In the genomic region with DNA sequence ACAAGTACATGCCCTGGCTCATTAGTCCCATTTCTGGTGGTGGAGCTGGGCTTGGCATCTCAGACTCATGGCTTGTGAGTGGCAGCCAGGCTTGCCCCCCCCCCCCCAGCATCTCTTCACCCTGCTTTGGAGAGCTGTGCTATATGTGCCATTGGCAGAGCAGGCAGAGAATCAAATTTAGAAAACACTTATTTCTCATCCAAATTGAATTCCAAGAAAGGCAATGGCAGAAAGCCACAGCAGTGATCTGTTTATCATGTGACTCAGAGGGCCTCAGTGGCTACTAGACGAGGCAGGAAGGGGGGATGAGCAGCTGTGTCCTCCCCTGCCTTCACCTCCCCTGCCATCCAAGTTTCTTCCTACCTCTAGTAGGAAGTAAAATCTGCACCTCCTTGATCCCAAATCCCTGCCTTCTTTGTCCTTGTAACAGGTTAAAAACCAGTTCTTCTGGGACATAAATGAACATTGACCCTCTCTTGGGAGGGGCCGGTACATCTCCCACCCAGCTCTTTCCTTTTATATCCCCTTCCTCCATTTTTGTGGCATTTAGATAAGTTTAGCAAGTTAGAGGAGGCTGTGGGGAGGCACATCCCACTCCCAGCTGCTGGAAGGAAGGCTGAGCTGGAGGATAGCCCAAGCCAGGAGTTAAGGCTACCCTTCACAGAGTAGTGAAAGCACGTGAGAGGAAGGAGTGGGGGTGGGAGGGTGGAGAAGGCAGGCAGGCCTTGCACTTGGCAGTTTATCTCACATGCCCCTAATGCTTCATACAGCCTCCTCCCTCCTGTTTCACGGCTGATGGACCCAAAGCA, we compare ENCODE assay signal across 11 mouse cellular contexts.
DNase-seq lines count a peak whose midpoint lies in the region; ATAC-seq and TF ChIP-seq lines count a peak whose summit lies in the region.
"Had no signal": no experiment of that assay in that cellular context is flagged by ENCODE, and none has a peak within 500 bp of the region (broad histone marks: within the 10 kb centered on the region; RNA-seq: fewer than 3 reads in every experiment).

No protein-coding gene starts in this region.

- intact Hi-C loops in left cerebral cortex, postnatal 4 days (cut with DNase I) = no loop called here

- no peaks in the 10 kb centered on the region for H3K36me3 ChIP-seq in forebrain, embryonic 14.5 days (ENCODE audit: control insufficient read depth, insufficient read depth, low read length)
- no peaks in the 10 kb centered on the region for H3K36me3 ChIP-seq in forebrain, embryonic 11.5 days (ENCODE audit: control insufficient read depth, insufficient read depth, low read length)
- H3K36me3 ChIP-seq in liver, postnatal 0 days (replicated peaks; ENCODE audit: insufficient read depth, low read length) = peaks cover 8% of the 10 kb centered on the region; the same call in 1 of the 2 replicates
- H3K36me3 ChIP-seq: limb, embryonic 12.5 days had no signal

- peak; percentile 37; the same call in 1 of the 2 replicates for ATAC-seq in forebrain, embryonic 14.5 days
- no peak for ATAC-seq in forebrain, embryonic 11.5 days (replicated peaks; ENCODE audit: low FRiP score)
- ATAC-seq in liver, postnatal 0 days = no peak

- no peak overlapping the region for H3K27ac ChIP-seq in forebrain, embryonic 14.5 days (ENCODE audit: low read depth, low read length)
- no peak overlapping the region for H3K27ac ChIP-seq in forebrain, embryonic 11.5 days (ENCODE audit: low read depth, low read length)
- no peak overlapping the region for H3K27ac ChIP-seq in liver, postnatal 0 days (ENCODE audit: low read depth)
- H3K27ac ChIP-seq: limb, embryonic 12.5 days had no signal

- H3K4me2 ChIP-seq in forebrain, embryonic 14.5 days (ENCODE audit: low read length) = no peak overlapping the region
- H3K4me2 ChIP-seq in forebrain, embryonic 11.5 days (ENCODE audit: low read depth, low read length, severe bottlenecking) = no peak overlapping the region
- H3K4me2 ChIP-seq in liver, postnatal 0 days (ENCODE audit: low read depth, low read length) = no peak overlapping the region
- H3K4me2 ChIP-seq: limb, embryonic 12.5 days had no signal

- DNase-seq in forebrain, embryonic 14.5 days (ENCODE audit: low spot score) = peak; percentile 61
- DNase-seq in forebrain, embryonic 11.5 days (ENCODE audit: low spot score) = no peak
- DNase-seq in left cerebral cortex, adult 11 months (ENCODE audit: low spot score) = peak; percentile 50
- no peak for DNase-seq in left cerebral cortex, postnatal 4 days
- peak; percentile 34 to 61 for DNase-seq in frontal cortex, postnatal 10 days (ENCODE audit: low spot score in 2 of 2)
- peak; percentile 77 to 88 for DNase-seq in right cerebral cortex, postnatal 10 days (ENCODE audit: low spot score in 2 of 2)
- no peak for DNase-seq in testis, postnatal 10 days (ENCODE audit: low spot score)
- no peak for DNase-seq in liver, postnatal 0 days
- DNase-seq: cerebellum, adult 9-10 months; kidney, postnatal 25 days had no signal

- H3K4me1 ChIP-seq in forebrain, embryonic 14.5 days (ENCODE audit: control insufficient read depth, insufficient read depth, low read length) = peaks cover 15% of the 10 kb centered on the region
- peaks cover 11% of the 10 kb centered on the region for H3K4me1 ChIP-seq in forebrain, embryonic 11.5 days (replicated peaks; ENCODE audit: control insufficient read depth, insufficient read depth, low read length)
- H3K4me1 ChIP-seq in liver, postnatal 0 days (ENCODE audit: insufficient read depth) = no peaks in the 10 kb centered on the region

- no peaks in the 10 kb centered on the region for H3K9me3 ChIP-seq in forebrain, embryonic 14.5 days (replicated peaks; ENCODE audit: control insufficient read depth, low read length)
- no peaks in the 10 kb centered on the region for H3K9me3 ChIP-seq in forebrain, embryonic 11.5 days (ENCODE audit: control insufficient read depth, low read length)
- no peaks in the 10 kb centered on the region for H3K9me3 ChIP-seq in liver, postnatal 0 days (ENCODE audit: low read length)
- H3K9me3 ChIP-seq: limb, embryonic 12.5 days had no signal

- 53% methylated on average over 4 of the region's 4 CpGs for WGBS in forebrain, embryonic 14.5 days
- WGBS in forebrain, embryonic 11.5 days = 75% methylated on average over 4 of the region's 4 CpGs
- 44% methylated on average over 4 of the region's 4 CpGs for WGBS in liver, postnatal 0 days (ENCODE audit: insufficient replicate concordance)

- H3K27me3 ChIP-seq in forebrain, embryonic 14.5 days (replicated peaks; ENCODE audit: control insufficient read depth, insufficient read depth, low read length) = no peaks in the 10 kb centered on the region
- no peaks in the 10 kb centered on the region for H3K27me3 ChIP-seq in forebrain, embryonic 11.5 days (ENCODE audit: control insufficient read depth, insufficient read depth, low read length)
- no peaks in the 10 kb centered on the region for H3K27me3 ChIP-seq in liver, postnatal 0 days (ENCODE audit: insufficient read depth, low read length)
- H3K27me3 ChIP-seq: limb, embryonic 12.5 days had no signal

- no peak for TF ChIP-seq CTCF in liver, postnatal 0 days (IDR thresholded peaks at IDR 0.05; ENCODE audit: low read depth)

- no peak overlapping the region for H3K9ac ChIP-seq in forebrain, embryonic 14.5 days (ENCODE audit: low read length)
- no peak overlapping the region for H3K9ac ChIP-seq in forebrain, embryonic 11.5 days (ENCODE audit: low read length)
- no peak overlapping the region for H3K9ac ChIP-seq in liver, postnatal 0 days (replicated peaks)

- H3K4me3 ChIP-seq in forebrain, embryonic 14.5 days (ENCODE audit: low read depth, low read length) = no peak overlapping the region
- H3K4me3 ChIP-seq in forebrain, embryonic 11.5 days (ENCODE audit: low read depth, low read length) = no peak overlapping the region
- H3K4me3 ChIP-seq in liver, postnatal 0 days (ENCODE audit: low read depth, low read length) = no peak overlapping the region
- H3K4me3 ChIP-seq: limb, embryonic 12.5 days had no signal

- TF ChIP-seq EP300 in liver, postnatal 0 days (IDR thresholded peaks at IDR 0.05; ENCODE audit: low read depth) = no peak

Comparison
In these comparisons a context has a peak if more than half of its experiments do, and no peak if none do; other contexts are left out.
1. DNase-seq: peak in forebrain, embryonic 14.5 days (single experiment), left cerebral cortex, adult 11 months (single experiment), frontal cortex, postnatal 10 days (2 of 2) and right cerebral cortex, postnatal 10 days (2 of 2); none in forebrain, embryonic 11.5 days (single experiment), left cerebral cortex, postnatal 4 days (single experiment), testis, postnatal 10 days (single experiment) and liver, postnatal 0 days (single experiment).